Mouse (Mus musculus) gastrocnemius, postnatal 36 days (tissue): ENCODE data around the gene Atp8a2. TPM values are rescaled to one million over a fixed set of nuclear protein-coding genes. Genes with fewer than 3 reads are reported as not detected.
A peak's percentile ranks its signal among the peaks of the same experiment; 100 is the strongest.

Source experiments
- DNase-seq, 2 experiments: peaks; one replicate each; pipeline ENCODE4 v3.0.0; 2022
- intact Hi-C: fragments of 180-260 bp; cut with DNase I; formaldehyde crosslinking; loops from one replicate; pipeline ENCODE4 v1.15.1; 2025
- total RNA-seq, 2 experiments: library from RNA; stranded (reverse); gene quantifications; 2 replicates each; pipeline ENCODE4 v1.2.3; 2021

The Atp8a2 gene
- total RNA-seq, 2 experiments from 2014 or later = 0.61 to 1.0 TPM

DNA sequence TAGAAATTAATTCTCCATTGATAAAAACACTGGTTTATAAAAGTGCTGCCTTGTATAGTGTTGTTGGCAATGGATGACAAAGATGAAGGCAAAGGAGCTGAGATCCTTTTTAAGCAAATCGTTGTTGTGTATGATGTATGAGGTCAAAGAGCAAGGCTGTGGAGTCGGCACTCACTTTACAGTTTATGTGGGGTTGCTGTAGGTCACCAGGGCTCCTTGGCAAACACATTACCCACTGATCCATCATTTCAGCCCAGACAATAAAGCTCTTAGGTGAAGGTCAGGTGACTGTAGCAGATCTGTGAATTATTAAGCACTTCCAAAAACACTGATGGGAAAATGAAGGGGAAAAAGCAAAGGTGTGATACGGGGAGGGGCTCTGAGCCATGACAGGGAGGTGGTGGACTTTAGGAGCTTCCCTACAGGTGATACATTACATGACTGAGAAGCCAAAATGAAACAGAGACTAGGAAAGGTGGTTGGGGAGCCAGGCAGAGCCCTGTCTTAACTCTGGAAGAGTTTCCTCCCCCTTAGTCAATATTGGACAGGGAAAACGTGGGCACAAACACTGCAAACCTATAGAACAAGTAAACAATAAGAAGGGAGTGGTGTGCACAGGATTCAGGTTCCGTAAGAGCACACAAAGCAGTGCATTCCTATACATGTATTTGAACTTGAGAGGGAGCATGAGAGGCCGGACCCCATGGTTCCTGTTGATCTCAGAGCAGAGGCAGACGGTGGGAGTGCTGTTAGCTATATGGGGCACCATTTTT lies 389.3 kb downstream of the Atp8a2 start:
- no peak for DNase-seq
- intact Hi-C loops = no loop called here

DNA sequence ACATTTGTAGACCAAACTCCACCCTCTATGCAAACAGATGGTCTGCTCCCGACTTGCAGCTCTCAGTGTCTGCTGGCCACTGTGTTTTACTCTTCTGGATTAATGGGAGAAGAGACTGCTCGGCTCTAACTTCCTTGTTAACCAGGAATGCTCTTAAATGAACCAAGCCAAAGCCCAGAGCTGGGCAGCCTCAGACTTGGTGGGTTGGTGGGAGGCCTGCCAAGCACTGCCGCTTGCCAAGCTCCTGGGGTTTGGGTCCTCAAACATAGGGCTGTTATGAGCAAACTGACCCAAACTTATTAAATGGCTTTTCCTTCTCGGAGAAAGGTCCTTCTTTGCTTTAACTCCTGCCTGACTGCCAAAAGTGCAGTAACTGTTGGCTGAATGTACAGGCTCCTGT lies 390.1 kb downstream of the Atp8a2 start:
- no peak for DNase-seq

DNA sequence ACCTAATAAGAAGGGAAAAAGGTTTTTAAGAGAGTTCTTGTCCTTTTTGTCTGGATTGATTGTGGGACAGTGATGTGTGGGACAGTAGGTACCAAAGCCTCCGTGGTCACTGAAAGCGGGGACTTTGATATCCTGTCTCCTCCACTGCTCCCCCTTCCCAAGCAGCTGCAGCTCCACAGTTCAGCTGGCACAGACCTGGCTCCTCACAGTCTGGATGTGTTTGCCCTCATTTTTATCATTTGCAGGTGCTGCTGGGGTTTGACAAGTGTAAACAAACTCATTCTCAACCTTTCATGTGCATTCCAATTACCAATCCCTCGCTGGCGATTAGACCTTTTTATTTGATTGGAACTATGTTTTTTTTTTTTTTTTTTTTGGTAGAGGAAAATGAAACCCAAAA lies 390.8 kb downstream of the Atp8a2 start:
- intact Hi-C loops = no loop called here
- DNase-seq = no peak

More for the DNA sequence above, 390.1 kb downstream of the Atp8a2 start:
- intact Hi-C loops = no loop called here

DNA sequence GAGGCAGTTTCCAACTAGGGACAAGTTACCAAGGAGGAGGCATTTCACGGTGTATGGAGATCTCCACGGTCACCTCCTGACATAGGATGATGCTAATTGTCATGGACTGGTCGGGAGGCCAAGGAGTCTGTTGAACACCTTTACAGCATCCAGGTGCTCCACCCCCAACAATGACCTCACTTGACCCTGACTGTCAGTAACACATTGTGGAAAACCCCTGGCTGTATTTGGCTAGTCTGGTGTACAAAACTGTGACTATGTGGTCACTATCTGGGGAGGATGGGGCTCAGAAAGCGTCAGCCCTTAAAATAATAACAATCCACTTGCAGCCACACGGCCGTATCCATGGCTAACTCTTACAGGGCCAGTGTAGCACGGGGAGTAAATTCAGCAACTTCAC lies 391.3 kb downstream of the Atp8a2 start:
- intact Hi-C loops = no loop called here
- no peak for DNase-seq

DNA sequence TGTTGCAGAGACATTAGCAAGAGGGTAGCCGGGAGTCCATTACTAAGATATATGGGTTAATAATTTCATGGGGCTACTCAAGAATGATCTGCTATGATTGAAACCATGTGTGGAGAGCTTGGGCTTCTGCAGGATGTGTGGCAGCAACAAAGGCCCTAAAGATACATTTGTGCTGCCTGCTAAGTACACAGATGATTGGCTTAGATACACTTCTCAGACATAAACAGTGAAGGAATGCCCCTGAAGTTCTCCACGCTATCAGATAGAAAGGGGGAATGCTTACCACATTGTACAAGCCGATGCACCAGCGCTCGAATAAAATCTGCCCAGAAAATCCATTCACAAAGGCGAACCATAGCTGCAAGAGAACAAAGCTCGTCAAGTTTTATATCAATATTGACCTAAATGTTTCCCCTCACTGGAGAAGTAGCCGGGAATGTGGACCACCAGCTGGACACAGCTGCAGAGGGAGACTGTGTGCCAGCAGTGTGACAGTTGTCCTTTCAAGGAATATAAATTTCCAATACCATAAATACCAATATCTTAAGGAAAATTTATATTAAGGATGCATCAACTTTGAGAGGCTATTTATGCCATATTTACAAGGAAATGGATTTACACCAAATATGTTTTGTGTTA lies 394.9 kb downstream of the Atp8a2 start:
- intact Hi-C loops = no loop called here
- DNase-seq = no peak

DNA sequence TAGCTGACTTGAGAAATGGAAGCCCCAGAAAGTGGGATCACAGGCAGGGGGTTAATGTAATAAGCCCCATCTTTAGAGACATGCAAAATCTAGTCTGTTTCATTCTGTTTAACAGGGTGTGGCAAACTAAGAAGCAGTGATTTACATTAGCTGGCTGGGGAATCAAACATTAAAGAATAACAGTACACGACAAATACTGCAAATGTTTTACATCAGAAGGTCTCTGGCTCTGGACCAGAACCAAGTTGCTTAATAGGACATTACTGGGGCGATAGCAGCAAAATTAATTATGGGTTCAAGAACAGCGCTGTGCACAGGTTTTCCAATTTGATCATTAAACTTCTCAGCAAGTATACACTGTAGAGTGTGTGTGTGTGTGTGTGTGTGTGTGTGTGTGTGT lies 397.5 kb downstream of the Atp8a2 start:
- DNase-seq = no peak
- intact Hi-C loops = no loop called here

DNA sequence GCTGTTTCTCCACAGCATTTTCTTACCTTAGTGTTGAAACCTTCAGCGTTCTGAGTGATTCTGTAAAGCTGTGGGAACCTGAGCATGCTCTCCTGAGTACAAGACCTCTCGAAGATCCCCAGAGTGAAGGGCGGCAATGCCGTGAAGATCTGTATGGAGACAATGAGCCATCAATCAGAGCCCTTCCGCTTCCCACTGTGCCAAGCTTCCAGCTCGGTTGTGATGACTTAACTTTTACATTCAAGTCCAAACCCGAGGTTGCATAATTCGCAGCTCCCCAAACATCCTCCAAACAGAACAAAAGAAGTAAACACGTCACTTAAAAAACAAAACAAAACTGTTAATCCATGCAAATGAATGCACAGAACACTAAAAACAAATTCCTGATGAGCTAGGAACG lies 403.1 kb downstream of the Atp8a2 start:
- no peak for DNase-seq
- intact Hi-C loops = no loop called here

DNA sequence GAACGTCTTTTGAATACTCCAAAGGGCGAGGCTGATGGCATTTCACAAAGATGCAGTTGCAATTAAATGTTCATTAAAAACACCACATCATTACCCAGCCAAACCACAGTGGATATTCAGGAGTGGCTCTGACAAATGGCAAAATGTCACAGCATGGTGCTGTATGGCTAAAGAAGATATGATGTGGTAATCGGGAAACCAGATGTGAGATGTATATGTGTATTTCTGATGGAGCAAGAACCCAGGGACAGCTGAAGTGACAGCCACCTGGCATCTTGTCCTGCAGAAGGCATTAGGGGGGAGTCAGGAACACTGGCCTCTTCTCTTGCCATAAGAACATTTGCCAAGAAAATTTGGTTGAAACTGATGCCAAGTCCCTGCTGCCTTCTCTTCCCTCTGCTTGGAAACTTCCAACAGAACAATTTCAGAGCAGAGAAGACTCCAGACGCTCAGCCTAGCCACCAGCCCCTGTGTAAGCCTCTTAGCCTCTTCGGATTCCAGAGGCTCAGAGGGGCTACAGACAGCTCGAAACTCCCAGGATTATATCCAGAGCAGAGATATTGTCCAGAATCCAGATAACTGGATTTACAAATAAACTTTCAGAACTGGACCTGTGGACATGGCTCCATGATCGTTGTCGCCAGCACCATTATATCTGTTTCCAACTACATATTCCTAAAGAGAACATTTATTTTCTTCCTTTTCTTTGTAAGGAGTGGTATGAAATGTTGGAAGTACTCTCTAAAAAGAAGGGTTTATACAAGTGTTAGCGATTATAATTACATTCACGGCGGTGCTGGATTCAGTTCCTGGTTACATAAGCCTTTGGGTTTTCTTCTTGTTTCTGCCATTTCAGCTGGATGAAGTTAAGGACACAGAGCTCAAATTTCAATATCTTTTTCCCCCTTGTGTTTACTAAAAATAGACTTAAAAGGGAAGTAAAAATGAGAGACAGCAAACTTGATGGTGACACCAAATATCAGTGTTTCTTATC lies 413.3 kb downstream of the Atp8a2 start:
- intact Hi-C loops = no loop called here
- no peak for DNase-seq

DNA sequence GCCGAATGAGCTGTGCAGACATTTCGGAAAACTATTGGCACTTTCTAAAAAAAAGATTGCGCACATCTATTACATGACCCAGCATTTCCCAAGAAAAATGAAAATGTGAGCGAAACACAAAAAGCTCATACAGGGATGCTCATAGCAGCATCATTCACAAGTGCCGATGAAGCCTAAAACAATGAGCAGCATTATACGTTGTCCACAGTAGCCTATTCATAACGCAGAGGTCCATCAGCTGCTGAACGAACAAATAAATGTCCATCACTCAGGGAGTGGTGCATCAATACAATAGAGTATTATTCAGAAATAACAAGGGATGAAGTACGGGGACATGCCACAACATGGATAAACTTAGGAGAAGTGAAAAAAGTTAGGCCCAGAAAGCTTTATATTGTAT lies 416.6 kb downstream of the Atp8a2 start:
- no peak for DNase-seq

DNA sequence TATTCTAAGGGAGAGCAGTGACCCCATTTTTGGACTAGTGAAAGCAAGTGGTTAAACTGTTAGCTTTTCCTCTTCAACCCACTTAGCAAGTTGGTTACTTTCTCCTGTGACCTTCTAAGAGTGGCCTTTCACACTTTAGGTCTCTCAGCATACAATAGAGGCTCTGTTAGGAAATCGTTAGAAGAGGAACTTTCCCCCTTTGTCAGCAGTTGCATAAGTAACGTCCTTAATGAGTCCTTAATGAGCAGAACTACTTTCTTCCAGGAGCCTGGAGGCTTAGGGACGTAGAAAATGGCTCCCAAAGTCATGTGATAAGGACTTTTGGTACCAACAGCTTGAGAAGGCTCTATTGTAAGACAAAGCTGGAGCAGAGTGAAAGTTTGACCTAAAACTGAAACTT lies 434.8 kb downstream of the Atp8a2 start:
- DNase-seq = no peak
- intact Hi-C loops = no loop called here

More for the DNA sequence above, 416.6 kb downstream of the Atp8a2 start:
- intact Hi-C loops = no loop called here

DNA sequence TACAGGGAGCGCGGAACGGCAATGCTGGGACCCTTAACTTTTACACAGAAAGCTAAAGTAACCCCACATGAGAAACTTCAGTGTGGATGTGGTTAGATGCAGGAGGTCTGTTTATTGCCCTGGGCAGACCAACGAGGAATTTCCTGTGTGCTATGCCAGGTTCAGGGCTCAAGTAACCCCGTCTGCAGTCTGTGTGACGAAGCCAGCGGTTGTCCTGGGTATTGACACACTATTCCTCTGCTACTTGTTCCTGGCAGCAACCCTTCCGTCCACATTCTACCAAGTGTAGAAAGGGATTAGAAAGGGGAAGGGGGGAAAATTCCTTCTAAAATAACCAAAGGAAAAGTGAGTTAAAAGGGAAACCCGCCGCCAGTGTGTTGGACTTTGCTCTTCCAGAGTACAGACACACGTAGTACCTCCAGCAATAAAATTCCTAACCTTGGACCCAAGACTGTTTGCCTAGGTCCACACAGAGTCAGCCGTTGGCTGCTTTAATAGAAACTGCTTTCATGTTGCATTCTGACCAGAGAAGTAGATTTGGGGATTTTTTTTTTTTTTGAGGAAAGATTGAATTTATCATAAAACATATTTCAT lies 437.0 kb downstream of the Atp8a2 start:
- intact Hi-C loops = no loop called here
- peak in 1 of 2 experiments; percentile 27 for DNase-seq

DNA sequence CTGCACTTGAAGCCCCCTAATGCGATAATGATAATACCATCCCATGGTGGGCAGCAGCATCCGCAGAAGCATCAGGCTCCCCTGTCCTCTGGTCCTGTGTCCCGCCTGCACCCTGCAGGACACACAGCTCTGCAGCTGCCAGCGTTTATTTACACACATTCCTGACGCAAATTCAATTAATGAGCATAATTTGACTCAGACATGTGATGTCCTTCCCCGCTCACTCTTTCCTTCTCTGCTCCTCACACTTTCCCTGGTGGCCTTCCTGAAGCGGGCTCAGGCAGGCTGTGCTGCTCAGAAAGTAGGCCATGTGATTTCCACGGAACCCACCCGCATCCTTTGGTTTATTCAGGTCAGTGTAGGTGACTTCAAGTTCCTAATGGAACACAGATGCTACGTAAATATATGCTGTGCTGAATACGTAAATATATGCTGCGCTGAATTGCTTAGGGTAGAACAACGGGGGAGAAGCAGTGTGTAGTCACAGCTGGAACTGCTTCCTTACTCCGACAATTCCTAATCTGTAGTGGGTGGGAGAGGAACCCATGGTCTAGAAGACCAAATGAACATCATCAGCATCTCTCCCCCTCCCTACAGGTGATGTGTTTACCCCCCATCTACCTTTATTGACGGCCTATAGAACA lies 437.7 kb downstream of the Atp8a2 start:
- intact Hi-C loops = no loop called here
- DNase-seq = no peak

DNA sequence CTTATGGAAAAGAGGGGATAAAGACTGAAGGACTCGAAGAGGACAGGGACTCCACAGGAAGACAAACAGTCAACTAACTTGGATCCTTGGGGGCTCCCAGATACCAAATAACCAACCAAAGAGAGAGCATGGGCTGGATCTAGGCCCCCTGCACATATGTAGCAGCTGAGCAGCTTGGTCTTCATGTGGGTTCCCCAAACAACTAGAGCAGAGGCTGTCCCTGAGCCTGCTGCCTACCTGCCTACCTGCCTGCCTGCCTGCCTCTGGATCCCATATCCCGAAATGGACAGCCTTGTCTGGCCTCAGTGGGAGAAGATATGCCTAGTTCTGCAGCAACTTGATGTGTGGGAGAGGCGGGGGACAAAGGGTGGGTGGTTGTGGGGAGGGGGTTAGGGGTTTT lies 444.6 kb downstream of the Atp8a2 start:
- no peak for DNase-seq
- intact Hi-C loops = no loop called here

DNA sequence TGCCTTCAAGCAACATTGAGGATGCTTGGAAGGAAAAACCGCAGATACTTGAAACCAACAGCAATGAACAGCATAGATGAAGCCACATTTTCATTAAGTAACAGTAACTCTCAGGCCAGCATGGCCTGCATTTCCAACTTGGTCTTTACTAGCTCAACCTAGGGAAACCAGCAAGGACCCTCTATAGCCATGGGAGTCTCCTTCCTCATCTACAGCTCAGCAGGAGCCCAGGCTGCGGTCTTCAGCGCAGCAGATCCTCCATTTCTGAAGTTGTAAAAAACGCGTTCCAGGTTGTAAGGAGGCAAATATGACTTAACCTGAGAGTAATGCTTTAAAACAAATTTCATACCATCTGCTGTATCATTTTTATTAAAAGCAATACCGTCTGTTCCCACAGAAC lies 447.0 kb downstream of the Atp8a2 start:
- DNase-seq = no peak
- intact Hi-C loops = no loop called here

DNA sequence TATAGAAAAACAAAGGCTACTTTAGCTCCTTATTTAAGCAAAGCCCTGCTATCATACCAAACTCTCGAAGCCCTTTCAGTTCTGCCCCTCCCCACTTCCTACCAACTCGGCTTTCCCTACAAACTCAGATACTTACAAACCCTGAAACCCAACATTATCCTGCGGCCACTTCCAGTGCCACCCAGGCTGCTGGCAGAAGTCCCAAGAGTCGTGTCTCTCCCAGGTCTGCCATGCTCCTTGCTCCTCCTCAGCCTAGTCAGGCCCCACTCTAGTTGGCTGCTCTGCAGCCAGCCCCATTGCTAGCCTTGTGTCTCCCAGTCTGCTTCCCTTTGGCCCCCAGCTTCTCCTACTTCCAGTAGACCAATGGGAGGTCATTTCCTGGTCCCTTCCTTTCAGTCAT lies 451.3 kb downstream of the Atp8a2 start:
- intact Hi-C loops = loop anchor here (5.0 kb wide), 1 partner anchor 192 kb away; no protein-coding TSS in a partner anchor
- DNase-seq = no peak

DNA sequence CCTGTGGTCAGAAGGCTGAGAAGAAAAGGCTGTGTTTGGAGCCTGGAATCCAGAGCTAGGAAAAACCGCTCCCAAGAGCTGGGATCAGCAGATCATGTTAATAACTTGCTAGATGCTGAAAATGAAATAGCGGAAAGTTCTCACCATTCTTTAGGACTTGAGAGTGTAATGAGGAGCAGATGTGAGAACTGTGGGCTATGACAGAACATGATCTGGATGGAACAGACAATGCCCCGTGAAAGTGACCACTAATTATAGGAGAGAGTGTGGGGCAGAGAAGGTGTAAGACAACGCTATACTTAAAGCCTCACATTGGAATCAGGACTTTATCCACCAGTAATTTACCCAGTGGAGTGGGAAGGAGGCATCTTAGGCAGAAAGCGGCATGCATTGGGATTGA lies 455.2 kb downstream of the Atp8a2 start:
- intact Hi-C loops = no loop called here
- DNase-seq = no peak

DNA sequence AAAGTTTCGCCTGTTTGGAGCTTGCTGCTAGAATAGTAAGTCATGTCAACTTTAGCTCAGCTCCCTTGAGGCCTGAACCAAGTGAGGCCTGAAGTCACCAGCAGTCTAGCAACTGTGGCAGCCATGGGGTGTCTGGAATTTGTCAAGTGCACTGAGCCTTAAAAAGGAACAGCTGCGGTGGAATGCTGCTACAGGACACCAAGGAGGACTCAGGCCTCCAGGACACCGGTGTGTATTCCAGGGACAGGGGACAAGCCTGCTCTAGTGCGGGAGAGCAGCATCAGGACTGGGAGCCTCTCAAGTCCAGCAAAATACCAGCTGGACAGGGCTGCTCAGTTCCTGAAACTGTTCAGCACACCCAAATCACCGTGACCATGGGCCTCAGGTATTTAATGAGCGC lies 457.5 kb downstream of the Atp8a2 start:
- DNase-seq = no peak
- intact Hi-C loops = no loop called here

DNA sequence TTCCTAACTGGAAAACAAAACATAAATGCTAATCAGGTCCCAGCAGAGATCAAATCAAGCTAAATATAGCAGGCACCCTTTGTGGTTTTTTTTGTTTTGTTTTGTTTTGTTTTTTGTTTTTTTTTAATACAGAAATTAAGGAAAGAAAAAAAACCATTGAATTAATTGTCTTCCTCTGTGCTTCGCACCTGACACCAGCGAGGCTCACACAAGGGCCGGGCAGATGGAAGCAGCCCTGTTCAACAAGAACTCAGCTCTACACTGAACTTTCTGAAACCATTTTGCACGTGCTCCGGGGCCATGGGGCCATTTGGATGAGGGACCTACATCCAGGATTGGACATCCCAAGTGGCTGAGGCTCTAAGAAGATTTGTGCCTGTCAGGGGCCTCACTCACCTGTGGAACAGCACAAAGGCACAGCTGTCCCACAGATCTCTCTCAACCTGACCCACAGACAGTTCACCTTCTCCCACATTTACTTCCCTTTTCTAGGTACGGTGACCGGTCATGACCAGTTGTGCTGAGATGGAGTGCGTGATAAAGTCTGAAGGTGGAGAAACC lies 459.2 kb downstream of the Atp8a2 start:
- intact Hi-C loops = no loop called here
- no peak for DNase-seq

DNA sequence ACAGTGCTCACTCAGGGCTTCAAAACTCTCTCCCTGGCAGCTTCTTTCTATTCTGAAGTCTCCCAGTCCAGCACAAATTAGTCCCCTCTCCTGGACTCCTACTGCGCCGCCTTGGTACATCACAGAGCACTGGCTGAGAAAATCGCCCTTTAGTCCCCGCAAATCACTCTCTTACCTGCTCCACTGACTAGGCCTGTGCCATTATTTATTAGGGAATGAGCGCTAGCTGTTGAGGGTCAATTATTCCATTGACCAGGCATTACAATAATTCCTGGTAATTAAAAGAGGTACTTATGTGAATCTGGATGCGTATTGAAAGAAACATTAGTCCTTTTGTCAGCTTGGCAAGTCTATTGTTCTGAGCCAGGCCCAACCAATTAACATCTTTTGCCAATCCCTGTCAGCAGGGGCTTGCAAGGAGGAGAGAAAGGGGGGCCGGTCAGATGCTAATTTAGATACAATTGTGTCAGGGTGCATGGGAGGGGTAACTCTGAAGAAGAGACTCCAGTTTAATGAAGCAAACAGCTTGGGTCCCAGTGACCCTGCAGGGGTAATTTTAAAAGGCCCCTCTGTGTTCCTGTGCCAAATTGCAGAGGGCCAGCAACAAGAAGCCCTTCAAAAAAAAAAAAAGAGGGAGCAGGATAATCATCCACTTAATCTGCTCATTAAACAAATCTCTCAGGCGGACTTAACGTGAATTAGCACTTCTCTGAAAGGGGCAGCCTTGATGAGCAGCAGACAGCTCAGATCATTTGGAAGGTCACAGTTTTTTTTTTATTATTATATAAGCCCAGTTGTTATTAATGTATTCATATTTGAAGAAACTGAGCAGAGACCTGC lies 459.9 kb downstream of the Atp8a2 start:
- no peak for DNase-seq
- intact Hi-C loops = no loop called here
